In the genomic region with DNA sequence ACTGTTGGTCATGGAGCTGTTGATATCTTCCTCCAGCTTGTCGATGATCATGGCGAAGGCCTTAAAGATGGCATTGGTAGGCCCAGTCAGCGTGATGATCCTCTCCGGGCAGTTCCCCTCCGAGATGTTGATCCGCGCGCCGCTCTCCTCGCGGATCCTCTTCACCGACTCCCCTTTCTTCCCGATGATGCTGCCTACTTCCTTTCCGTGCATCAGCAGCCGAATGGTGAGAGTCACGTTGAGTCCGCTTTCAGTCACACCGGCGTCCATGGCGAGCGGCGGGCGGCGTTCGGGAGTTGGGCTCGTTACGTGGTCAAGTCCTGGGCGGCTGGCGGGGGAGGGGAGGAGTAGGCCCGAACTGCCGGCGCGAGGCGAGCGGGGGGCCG, we compare ENCODE assay signal across 8 mouse cellular contexts. TPM values are rescaled to one million over a fixed set of nuclear protein-coding genes. Genes with fewer than 3 reads are reported as not detected.
DNase-seq lines count a peak whose midpoint lies in the region; ATAC-seq and TF ChIP-seq lines count a peak whose summit lies in the region.

No protein-coding gene starts in this region.

- DNase-seq in heart, adult 2 months, result peak in 1 of 2 experiments; percentile 82
- DNase-seq in heart, postnatal 14 days, result no peak
- peak; percentile 29 to 36 for DNase-seq in CD8-positive naive resting alpha-beta T cell, adult 2 months (ENCODE audit: low read depth in 2 of 2, low spot score in 2 of 2)
- DNase-seq in embryo, embryonic 9.5 days (ENCODE audit: extremely low spot score), result peak; percentile 87
- DNase-seq in hindbrain, embryonic 10.5 days (ENCODE audit: low spot score), result no peak
- DNase-seq in left cerebral cortex, adult 9 months (ENCODE audit: low spot score in 2 of 2), result peak; percentile 40 to 79
- peak; percentile 89 for DNase-seq in testis, postnatal 10 days (ENCODE audit: low spot score)

- peaks cover 7% of the 10 kb centered on the region for H3K4me1 ChIP-seq in heart, adult 2 months (ENCODE audit: control insufficient read depth, insufficient read depth, low read length)
- peaks cover 28% of the 10 kb centered on the region for H3K4me1 ChIP-seq in hindbrain, embryonic 10.5 days (replicated peaks)
- H3K4me1 ChIP-seq in midbrain, embryonic 16.5 days (ENCODE audit: control insufficient read depth, insufficient read depth, low read length), result peaks cover 28% of the 10 kb centered on the region

- intact Hi-C loops in heart, adult 2 months (cut with DNase I), result loop anchor here (2.0 kb wide), 1 partner anchor 29 kb away; no protein-coding TSS in a partner anchor
- intact Hi-C loops in heart, postnatal 14 days (cut with DNase I), result loop anchor here (2.0 kb wide), 1 partner anchor 29 kb away; no protein-coding TSS in a partner anchor

- 2% methylated on average over 36 of the region's 36 CpGs for WGBS in heart, adult 2 months
- under 1% methylated on average over 36 of the region's 36 CpGs for WGBS in hindbrain, embryonic 10.5 days
- under 1% methylated on average over 36 of the region's 36 CpGs for WGBS in midbrain, embryonic 16.5 days

- peak overlapping the region; percentile 65 for H3K4me3 ChIP-seq in heart, adult 2 months
- H3K4me3 ChIP-seq in hindbrain, embryonic 10.5 days, result peak overlapping the region; percentile 96
- H3K4me3 ChIP-seq in midbrain, embryonic 16.5 days (ENCODE audit: low read depth, low read length), result peak overlapping the region; percentile 92

- no peak for TF ChIP-seq CTCF in heart, adult 2 months (IDR thresholded peaks at IDR 0.05)

- 0 out of 2 replicates have a peak, but pooled peaks have one; percentile 13 for TF ChIP-seq EP300 in heart, adult 2 months (IDR thresholded peaks at IDR 0.05; ENCODE audit: insufficient read depth, low read depth, low read length)

- peaks cover 15% of the 10 kb centered on the region for H3K36me3 ChIP-seq in heart, adult 2 months (ENCODE audit: control insufficient read depth, insufficient read depth, low read length)
- H3K36me3 ChIP-seq in hindbrain, embryonic 10.5 days, result peaks cover 50% of the 10 kb centered on the region
- H3K36me3 ChIP-seq in midbrain, embryonic 16.5 days (ENCODE audit: control insufficient read depth, insufficient read depth, low read length), result peaks cover 4% of the 10 kb centered on the region

- H3K27ac ChIP-seq in heart, adult 2 months, result peak overlapping the region; percentile 100
- H3K27ac ChIP-seq in hindbrain, embryonic 10.5 days, result peak overlapping the region; percentile 99
- H3K27ac ChIP-seq in midbrain, embryonic 16.5 days (ENCODE audit: low read length), result peak overlapping the region; percentile 100

- H3K79me2 ChIP-seq in heart, adult 2 months (replicated peaks; ENCODE audit: control insufficient read depth, insufficient read depth, low read length), result peaks cover 9% of the 10 kb centered on the region

- peak overlapping the region; percentile 90 for H3K4me2 ChIP-seq in midbrain, embryonic 16.5 days (ENCODE audit: low read length)

- TF ChIP-seq POLR2A in heart, adult 2 months (IDR thresholded peaks at IDR 0.05; ENCODE audit: insufficient read depth, low read depth, low read length), result 0 out of 2 replicates have a peak, but pooled peaks have one; percentile 37

- ATAC-seq in midbrain, embryonic 16.5 days, result peak; percentile 64

- H3K27me3 ChIP-seq in heart, adult 2 months (ENCODE audit: control insufficient read depth, insufficient read depth, low read length), result no peaks in the 10 kb centered on the region
- H3K27me3 ChIP-seq in hindbrain, embryonic 10.5 days (ENCODE audit: insufficient read depth, poor library complexity, severe bottlenecking), result no peaks in the 10 kb centered on the region
- no peaks in the 10 kb centered on the region for H3K27me3 ChIP-seq in midbrain, embryonic 16.5 days (ENCODE audit: control insufficient read depth, insufficient read depth, low read depth, low read length)

- no peaks in the 10 kb centered on the region for H3K9me3 ChIP-seq in hindbrain, embryonic 10.5 days
- H3K9me3 ChIP-seq in midbrain, embryonic 16.5 days (replicated peaks; ENCODE audit: control insufficient read depth, low read length, poor library complexity, severe bottlenecking), result no peaks in the 10 kb centered on the region

- H3K9ac ChIP-seq in heart, adult 2 months (ENCODE audit: low read depth, low read length), result peak overlapping the region; percentile 99
- H3K9ac ChIP-seq in midbrain, embryonic 16.5 days (ENCODE audit: low read depth, low read length), result peak overlapping the region; percentile 97

RNA-seq across cellular contexts. Expression of a gene that starts 0.5 kb away (rescaled TPM):
- 100 to 1,000 TPM; 155 to 164 TPM for total RNA-seq in heart, adult 2 months (2021)
- 72.9 and 85.8 TPM in 2 replicates for polyA plus RNA-seq in heart, adult 2 months (2012; rRNA removed)
- total RNA-seq in heart, postnatal 14 days (2021), result 100 to 1,000 TPM; 168 to 179 TPM
- polyA plus RNA-seq in hindbrain, embryonic 10.5 days (2016; fragmentation: Nextera tagmentation; extraction: Ambion mirVana), result 478 and 520 TPM in 2 replicates
- 190 and 269 TPM in 2 replicates for polyA plus RNA-seq in midbrain, embryonic 16.5 days (2015; fragmentation: Nextera tagmentation; extraction: Ambion mirVana)

Comparison
In these comparisons a context has a peak if more than half of its experiments do, and no peak if none do; other contexts are left out.
1. DNase-seq: peak in CD8-positive naive resting alpha-beta T cell, adult 2 months (2 of 2), embryo, embryonic 9.5 days (single experiment), left cerebral cortex, adult 9 months (2 of 2) and testis, postnatal 10 days (single experiment); none in heart, postnatal 14 days (0 of 2) and hindbrain, embryonic 10.5 days (single experiment).
2. Peak in every context shown above with its lines, with median percentiles within 50 percentile points of each other: H3K27ac ChIP-seq and H3K4me3 ChIP-seq.